Mouse (Mus musculus) kidney, adult 2 months (tissue): ENCODE measurements at regions not wholly inside any gene's neighbourhood (a gene's known extent, or its start where the extent isn't known, plus 50 kb on each side); places are given as distances from the start of the nearest gene placed in this dataset.

ENCODE experiments used
- CTCF ChIP-seq: fragments of 200-500 bp; conservative IDR thresholded peaks from 2 replicates; pipeline ENCODE4 v1.5.1; 2011; ENCODE audit warnings: low read depth, mild to moderate bottlenecking, control low read depth, low read length, moderate library complexity, mixed read lengths; ENCODE audit not compliant: insufficient read depth, insufficient read length
- POLR2A ChIP-seq: fragments of 200-500 bp; IDR thresholded peaks from one replicate; pipeline ENCODE4 v1.6.1; 2011; ENCODE audit warnings: low read depth, low read length, control low read depth

DNA sequence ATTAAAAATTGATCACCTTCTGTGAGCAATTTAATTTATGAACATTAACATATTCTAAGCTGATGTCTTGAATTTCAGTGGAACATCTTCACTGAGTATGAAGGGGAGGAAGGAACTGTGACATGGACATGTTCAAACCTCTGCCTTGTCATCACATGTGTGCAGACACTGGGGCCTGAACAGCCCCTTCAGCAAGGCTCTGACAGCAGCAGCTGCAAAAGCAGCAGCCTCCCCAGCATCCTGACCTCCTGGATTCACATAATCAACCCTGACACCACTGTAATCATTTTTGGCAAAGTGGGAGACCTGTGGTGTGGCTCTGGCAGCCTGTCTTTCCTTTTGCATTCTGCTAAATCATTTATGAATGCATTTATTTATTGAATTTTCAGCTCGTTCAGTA, 52.7 kb upstream of the Nbea start:
- TF ChIP-seq CTCF (no peak), POLR2A (no peak)
